Mouse (Mus musculus) c-Kit-positive CD71-negative TER-119-negative erythroid progenitor cells, embryonic 14.5 days (primary cell): ENCODE data around the gene Cbx4.

Experiments used
- DNase-seq: peaks from one replicate; pipeline ENCODE4 v3.0.0-alpha.2; 2013; ENCODE audit warnings: low read depth

The Cbx4 gene

GRCm38 (mm10) chr11:119041325-119041716 is 44.7 kb downstream of the Cbx4 start:
- DNase-seq, result no peak

- peak; percentile 96 for DNase-seq
These were observed 45.3 kb downstream of the Cbx4 start, which contains the start of gene Cbx8 for GRCm38 (mm10) chr11:119040600-119041324. Gene Cbx8, minus strand, starts transcription at chr11:119040969.

DNA sequence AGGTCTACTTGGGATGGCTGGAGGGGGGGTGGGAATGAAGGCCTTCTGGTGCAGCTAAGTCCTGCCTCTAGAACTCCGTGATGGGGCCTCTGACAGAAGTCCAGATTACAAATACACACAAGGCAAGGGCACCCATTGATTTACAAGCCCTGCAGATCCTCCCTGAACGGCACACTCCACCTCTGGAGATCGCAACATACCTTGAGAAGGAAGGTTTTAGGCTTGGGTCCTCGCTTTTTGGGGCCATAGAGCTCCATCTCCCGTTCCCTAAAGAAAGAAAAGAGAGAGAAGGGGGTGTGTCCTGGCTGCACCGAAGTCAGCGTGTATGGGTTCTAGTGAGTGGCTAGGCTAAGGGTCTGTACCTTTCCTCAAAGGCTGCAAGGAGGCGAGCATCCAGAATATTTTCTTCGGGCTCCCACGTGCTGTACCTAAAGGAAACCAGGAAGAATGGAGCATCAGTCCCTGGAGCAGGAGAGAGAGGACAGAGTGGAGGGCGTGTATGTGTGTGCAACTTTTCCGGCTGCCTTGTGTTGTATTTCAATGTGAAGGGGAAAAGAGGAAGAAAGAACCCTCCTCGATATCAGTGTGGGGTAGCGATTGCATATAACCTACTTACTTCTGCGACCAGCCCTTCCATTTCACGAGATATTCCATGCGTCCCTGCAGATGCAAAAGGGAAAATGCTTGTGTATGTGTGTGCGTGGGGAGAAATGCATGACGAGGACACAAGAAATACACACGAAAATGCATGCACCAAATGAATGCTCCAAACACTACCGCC is 46.1 kb downstream of the Cbx4 start:
- no peak for DNase-seq

DNA sequence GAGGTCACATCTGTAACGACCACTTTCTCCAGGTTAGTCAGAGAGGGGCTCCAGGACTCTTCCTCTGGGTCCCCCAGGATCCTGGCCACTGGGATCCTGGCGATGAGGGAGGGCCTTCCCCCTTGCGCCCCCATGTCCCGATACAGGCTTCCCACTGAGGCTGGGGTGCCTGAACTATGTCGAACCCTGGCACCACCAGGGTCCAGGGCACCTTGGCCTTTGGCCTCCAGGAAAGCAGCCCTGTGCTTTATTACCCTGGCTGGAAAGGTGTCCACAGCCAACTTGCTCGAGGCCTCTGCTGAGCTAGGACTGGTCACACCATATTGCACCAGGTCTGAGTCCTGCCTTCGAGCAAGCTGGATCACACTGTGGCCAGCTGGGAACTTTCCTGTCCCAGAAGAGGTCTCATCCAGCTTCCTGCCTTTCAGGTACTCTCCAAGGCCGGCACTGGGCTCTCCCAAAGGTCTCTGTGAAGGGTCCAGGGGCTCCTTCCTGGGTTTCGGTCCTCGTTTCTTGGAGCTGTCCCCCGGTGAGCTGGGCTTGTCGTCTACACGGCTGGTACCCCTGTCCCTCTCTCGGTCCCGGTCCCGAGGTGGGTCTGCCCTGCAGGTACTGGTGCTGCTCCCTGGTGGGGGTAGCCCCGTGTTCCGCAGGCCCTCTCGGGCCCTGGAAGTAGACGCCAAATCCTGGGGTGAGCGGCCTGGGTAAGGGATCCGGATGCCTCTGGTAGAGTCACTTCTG is 47.1 kb downstream of the Cbx4 start:
- DNase-seq, result no peak

DNA sequence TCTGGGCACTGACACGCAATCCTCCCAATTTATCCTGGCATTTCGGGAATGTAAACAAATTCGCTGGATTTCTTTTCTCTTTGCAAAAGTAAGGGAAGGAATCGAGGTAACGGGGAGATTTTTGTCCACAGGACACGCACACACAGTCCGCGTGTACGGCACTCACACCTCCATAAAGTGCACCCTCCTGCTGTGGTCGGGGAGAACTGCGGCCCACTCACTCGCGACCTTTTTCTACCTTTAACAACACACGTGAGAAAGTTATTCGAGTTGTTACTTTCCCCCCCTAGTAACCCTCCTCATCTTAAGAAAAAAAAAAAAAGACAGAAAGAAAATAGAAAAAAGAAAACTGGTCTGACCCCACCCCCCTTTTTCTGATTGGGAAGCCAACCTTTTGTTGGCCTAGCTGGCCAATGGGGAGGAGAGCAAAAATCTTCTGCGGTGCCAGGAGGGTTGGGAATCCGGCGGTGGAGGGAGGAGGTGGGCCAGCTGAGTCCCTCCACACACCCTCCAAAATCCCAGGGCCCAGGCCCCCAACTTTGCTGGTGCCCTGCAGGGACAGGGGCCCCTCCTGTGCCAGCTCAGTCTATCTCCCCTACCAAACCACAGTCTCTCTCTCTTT is 48.1 kb downstream of the Cbx4 start:
- no peak for DNase-seq

DNA sequence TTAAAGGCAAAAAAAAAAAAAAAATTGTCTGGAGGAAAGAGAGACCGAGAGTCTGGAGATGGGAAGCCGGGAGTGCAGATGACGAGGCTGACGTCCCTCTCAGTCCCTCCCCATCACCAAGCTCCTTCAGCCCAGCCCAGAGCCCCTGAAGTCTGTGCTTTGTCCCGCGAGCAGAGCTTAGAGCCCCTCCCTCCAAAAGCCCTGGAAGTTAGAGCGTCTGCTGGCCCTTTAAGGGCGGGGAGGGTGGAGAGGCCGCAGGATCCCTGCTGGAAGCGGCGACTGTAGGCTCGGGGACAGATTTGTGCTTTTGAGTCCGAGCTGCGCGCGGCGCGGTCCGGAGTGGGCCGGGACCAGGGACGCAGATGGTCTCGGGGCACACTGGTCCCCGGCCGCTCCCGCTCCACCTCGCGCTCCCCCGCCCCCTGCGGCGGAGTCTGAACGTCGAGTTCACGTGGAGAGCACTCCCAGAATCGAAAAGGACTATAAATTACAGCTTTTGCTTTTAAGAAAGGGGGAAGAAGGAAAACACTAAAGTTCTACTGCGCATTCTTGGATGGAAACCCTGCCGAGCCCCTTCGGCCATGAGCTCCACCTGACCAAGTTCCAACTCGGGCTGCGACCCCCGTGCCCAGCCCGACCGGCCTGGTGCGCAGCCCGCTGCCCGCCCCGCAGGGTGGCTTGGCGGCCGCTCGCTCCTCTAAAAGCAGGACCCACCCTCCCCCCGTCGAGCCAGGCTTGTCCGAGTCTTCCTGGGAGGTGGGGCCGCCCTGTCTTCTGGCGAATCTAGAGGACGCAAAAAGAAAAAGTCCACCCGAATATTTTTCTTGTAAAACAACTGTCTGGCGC is 48.9 kb downstream of the Cbx4 start:
- DNase-seq, result no peak

- DNase-seq, result no peak
These were observed 49.6 kb downstream of the Cbx4 start for GRCm38 (mm10) chr11:119036447-119036846.

DNA sequence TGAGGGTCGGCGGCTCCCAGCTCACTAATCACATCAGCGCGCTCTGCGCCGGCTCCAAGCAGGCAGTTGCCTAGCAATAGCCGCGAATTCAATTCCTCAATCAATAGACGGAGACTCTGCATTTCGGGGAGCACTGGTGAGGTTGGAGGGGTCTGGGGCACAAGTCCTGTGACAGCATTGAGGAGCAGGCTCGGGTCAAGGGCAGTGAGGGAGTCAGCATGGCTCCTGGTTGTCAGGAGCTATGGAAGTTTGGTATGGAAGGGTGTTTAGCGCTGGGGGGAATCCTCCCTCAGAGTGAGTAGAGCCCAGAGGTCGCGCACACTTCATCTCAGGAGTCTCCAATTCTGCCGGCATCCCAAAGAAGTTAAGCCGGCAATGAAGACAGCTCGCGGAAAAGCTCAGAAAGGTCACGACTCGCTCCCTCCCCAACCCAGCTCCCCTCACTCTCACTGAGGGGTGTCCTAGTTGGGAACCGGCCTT is 50.3 kb downstream of the Cbx4 start:
- DNase-seq, result no peak

GRCm38 (mm10) chr11:119035094-119035685 is 50.8 kb downstream of the Cbx4 start:
- DNase-seq, result no peak

DNA sequence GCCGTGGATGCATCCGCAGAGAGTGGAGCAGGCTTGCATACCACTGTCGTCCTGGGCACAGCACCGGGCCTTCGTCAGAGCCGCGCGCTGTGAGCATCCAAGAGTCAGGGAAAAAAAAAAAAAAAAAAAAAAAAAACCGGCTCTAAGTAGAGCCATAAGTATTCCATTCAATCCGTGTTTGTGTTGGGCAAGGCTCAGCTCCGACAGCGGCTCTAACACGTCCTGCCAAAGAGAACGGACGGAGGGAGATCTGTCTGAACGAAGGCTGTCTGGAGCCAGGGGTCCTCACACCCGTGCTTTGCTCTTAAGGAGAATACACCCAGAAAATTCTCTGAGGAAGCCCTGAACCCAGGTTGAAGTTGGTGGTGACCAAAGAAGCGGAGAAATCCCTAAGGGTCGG is 51.4 kb downstream of the Cbx4 start:
- no peak for DNase-seq

GRCm38 (mm10) chr11:119033874-119034558 is 52.0 kb downstream of the Cbx4 start:
- peak; percentile 66 for DNase-seq
